Mouse (Mus musculus): ENCODE measurements at regions not wholly inside any gene's neighbourhood (a gene's known extent, or its start where the extent isn't known, plus 50 kb on each side); places are given as distances from the start of the nearest gene placed in this dataset.

DNA sequence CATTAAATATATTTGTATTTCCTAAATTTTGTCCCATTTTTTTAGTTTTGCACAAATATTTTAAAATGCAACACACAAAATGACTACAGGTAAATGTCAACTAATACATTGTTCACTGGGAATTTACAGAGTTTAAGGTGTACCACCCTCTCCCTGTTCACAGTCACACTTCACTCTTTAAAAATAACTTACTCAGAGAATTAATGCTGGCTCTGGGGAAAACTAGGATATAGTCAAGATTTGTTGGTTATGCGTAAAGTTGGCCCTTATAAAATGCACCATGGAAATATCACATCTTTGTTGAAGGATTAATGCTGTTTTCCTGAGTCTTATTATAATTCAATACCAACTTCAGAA is 378.1 kb upstream of the Nrsn1 start:
- TF ChIP-seq POLR2AphosphoS2 (IDR thresholded peaks at IDR 0.05; ENCODE audit: insufficient read length, low read depth) (no peak), REST (IDR thresholded peaks at IDR 0.05; ENCODE audit: insufficient read depth, insufficient read length) (no peak), TCF3 (IDR thresholded peaks at IDR 0.05; ENCODE audit: insufficient read length, low read depth) (no peak), MAX (IDR thresholded peaks at IDR 0.05; ENCODE audit: low read depth) (no peak), E2F4 (IDR thresholded peaks at IDR 0.05; ENCODE audit: insufficient read depth) (no peak), SRF (IDR thresholded peaks at IDR 0.05; ENCODE audit: control insufficient read depth, insufficient read length, low read depth) (no peak), MYOD1 (IDR thresholded peaks at IDR 0.05; ENCODE audit: control insufficient read depth in 1 of 3, insufficient read length in 2 of 3, low read depth in 2 of 3) (no peak), MYOG (IDR thresholded peaks at IDR 0.05; ENCODE audit: control insufficient read depth in 1 of 3, insufficient read depth in 1 of 3, insufficient read length in 2 of 3, low read depth in 2 of 3) (no peak), TCF12 (IDR thresholded peaks at IDR 0.05; ENCODE audit: insufficient read depth, poor library complexity, severe bottlenecking) (no peak), CEBPB (IDR thresholded peaks at IDR 0.05; ENCODE audit: insufficient read depth, poor library complexity, severe bottlenecking) (no peak), USF1 (IDR thresholded peaks at IDR 0.05; ENCODE audit: low read depth) (no peak), POLR2A (IDR thresholded peaks at IDR 0.05; ENCODE audit: insufficient read length, low read depth) (no peak)
- no peaks in the 10 kb centered on the region for H3K36me3 ChIP-seq (ENCODE audit: control insufficient read depth, insufficient read depth)
- H3K79me2 ChIP-seq (ENCODE audit: control insufficient read depth, insufficient read depth) = no peaks in the 10 kb centered on the region
- H3K4me3 ChIP-seq = no peak overlapping the region
- H3ac ChIP-seq (ENCODE audit: control insufficient read depth, insufficient read length) = no peak overlapping the region
- H3K4me2 ChIP-seq (ENCODE audit: low read depth) = no peak overlapping the region
- H3K27me3 ChIP-seq (ENCODE audit: control insufficient read depth, insufficient read depth, insufficient read length) = no peaks in the 10 kb centered on the region

DNA sequence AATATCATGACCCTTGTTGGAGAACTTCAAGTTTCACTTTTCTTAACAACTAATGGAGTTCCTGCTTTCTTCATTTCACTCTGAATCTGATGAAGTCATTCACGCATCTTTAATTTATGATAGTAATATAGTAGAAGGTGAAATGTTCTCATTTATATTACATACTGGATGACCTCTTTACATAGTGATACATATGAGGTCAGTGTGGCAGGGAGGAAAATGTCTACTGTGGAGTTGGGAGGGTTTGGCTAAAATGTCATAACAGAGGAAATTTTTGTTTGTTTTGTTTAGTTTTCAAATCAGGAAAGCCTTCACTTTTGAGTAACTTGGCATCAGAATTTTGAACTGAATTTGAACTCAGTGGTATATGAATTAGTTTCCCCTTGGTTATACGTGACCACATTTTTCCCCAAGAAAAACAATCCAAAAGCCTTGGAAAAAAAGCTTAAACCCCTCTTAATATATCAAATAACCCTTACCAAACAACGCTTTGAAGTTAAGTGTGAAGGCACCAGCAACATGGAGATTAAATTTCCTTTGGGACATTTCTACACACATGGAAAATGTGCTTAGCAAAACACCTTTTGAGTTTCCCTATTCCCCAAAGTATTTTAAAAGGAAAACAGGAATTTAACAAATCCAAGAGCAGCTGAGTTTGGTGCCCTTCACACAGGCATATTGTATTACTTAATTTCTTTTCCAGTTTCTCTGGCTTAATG is 377.6 kb upstream of the Nrsn1 start:
- Histone ChIP-seq H3K4me3 (no peak overlapping the region), H3K36me3 (ENCODE audit: control insufficient read depth, insufficient read depth) (no peaks in the 10 kb centered on the region), H3ac (ENCODE audit: control insufficient read depth, insufficient read length) (no peak overlapping the region), H3K27me3 (ENCODE audit: control insufficient read depth, insufficient read depth, insufficient read length) (no peaks in the 10 kb centered on the region), H3K79me2 (ENCODE audit: control insufficient read depth, insufficient read depth) (no peaks in the 10 kb centered on the region), H3K4me2 (ENCODE audit: low read depth) (no peak overlapping the region)
- TF ChIP-seq TCF12 (IDR thresholded peaks at IDR 0.05; ENCODE audit: insufficient read depth, poor library complexity, severe bottlenecking) (no peak), USF1 (IDR thresholded peaks at IDR 0.05; ENCODE audit: low read depth) (no peak), MYOD1 (IDR thresholded peaks at IDR 0.05; ENCODE audit: control insufficient read depth in 1 of 3, insufficient read length in 2 of 3, low read depth in 2 of 3) (no peak), MAX (IDR thresholded peaks at IDR 0.05; ENCODE audit: low read depth) (no peak)

DNA sequence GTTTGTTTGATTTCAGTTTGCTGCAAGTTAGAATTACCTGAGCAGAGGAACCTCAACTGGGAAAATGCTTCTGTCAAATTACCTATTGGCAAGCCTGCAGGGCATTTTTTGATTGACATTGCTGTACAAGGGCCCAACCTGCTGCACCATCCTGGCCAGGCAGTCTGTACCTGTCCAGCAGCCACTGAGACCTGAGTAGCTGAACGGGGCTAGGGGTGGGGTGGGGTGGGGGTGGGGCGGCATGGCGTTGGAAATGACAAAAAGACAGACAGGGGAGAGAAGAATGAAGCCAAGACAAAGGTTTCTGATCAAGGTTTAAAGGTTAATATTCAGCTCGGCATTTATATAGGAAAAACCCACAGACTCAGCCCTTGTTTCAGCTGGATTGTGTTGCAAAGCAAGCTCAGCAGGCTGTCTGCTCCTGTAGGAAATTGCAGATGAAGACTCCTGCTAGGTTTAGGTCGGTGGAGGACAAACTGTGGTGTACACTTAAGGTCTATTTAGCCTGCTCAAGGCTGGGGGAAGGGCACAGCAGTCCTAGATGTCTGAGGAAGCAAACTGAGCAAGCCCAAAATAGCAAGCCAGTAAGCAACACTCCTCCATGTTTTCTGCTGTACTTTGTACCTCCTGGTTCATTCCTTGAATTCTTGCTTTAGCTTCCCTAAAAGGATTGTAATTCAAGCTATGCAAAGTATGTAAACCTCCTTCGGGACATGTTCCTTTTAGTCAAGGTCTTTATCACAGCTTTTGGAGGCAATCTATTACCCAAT is 369.4 kb upstream of the Nrsn1 start:
- Histone ChIP-seq H3K4me2 (ENCODE audit: low read depth) (no peak overlapping the region), H3K27me3 (ENCODE audit: control insufficient read depth, insufficient read depth, insufficient read length) (no peaks in the 10 kb centered on the region), H3K79me2 (ENCODE audit: control insufficient read depth, insufficient read depth) (no peaks in the 10 kb centered on the region), H3K4me3 (no peak overlapping the region), H3K36me3 (ENCODE audit: control insufficient read depth, insufficient read depth) (no peaks in the 10 kb centered on the region), H3ac (ENCODE audit: control insufficient read depth, insufficient read length) (no peak overlapping the region)
- no peak for TF ChIP-seq TCF12 (IDR thresholded peaks at IDR 0.05; ENCODE audit: insufficient read depth, poor library complexity, severe bottlenecking)
- TF ChIP-seq USF1 (IDR thresholded peaks at IDR 0.05; ENCODE audit: low read depth) = no peak
- TF ChIP-seq MYOG (IDR thresholded peaks at IDR 0.05; ENCODE audit: control insufficient read depth in 1 of 3, insufficient read depth in 1 of 3, insufficient read length in 2 of 3, low read depth in 2 of 3) = no peak
- TF ChIP-seq POLR2AphosphoS2 (IDR thresholded peaks at IDR 0.05; ENCODE audit: insufficient read length, low read depth) = no peak
- TF ChIP-seq E2F4 (IDR thresholded peaks at IDR 0.05; ENCODE audit: insufficient read depth) = no peak
- no peak for TF ChIP-seq CEBPB (IDR thresholded peaks at IDR 0.05; ENCODE audit: insufficient read depth, poor library complexity, severe bottlenecking)
- TF ChIP-seq MYOD1 (IDR thresholded peaks at IDR 0.05; ENCODE audit: control insufficient read depth in 1 of 3, insufficient read length in 2 of 3, low read depth in 2 of 3) = no peak
- no peak for TF ChIP-seq TCF3 (IDR thresholded peaks at IDR 0.05; ENCODE audit: insufficient read length, low read depth)
- TF ChIP-seq SRF (IDR thresholded peaks at IDR 0.05; ENCODE audit: control insufficient read depth, insufficient read length, low read depth) = no peak
- TF ChIP-seq MAX (IDR thresholded peaks at IDR 0.05; ENCODE audit: low read depth) = no peak
- no peak for TF ChIP-seq POLR2A (IDR thresholded peaks at IDR 0.05; ENCODE audit: insufficient read length, low read depth)
- no peak for TF ChIP-seq REST (IDR thresholded peaks at IDR 0.05; ENCODE audit: insufficient read depth, insufficient read length)

DNA sequence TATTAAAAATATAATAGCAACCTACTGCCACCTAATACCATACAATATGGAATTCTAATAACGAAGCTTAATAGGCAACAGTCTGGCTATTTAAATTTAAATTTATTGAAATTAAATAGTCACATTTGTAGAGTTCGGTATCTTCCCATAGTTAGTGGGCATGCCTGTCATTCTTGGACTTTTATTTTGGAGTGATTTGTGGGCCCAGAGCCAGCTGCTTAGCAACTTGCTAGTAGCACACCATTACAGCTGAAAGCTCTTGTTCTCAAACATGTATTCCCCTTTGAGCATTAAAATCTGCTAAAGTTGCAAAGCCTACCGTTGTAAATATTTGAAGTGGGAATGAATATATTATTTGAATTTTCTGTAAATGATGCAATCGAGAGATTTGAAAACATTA is 359.2 kb upstream of the Nrsn1 start:
- Histone ChIP-seq H3K4me3 (no peak overlapping the region), H3K27me3 (ENCODE audit: control insufficient read depth, insufficient read depth, insufficient read length) (no peaks in the 10 kb centered on the region), H3K4me2 (ENCODE audit: low read depth) (no peak overlapping the region), H3ac (ENCODE audit: control insufficient read depth, insufficient read length) (no peak overlapping the region), H3K79me2 (ENCODE audit: control insufficient read depth, insufficient read depth) (no peaks in the 10 kb centered on the region), H3K36me3 (ENCODE audit: control insufficient read depth, insufficient read depth) (no peaks in the 10 kb centered on the region)
- TF ChIP-seq MYOD1 (IDR thresholded peaks at IDR 0.05; ENCODE audit: control insufficient read depth in 1 of 3, insufficient read length in 2 of 3, low read depth in 2 of 3) (no peak), TCF3 (IDR thresholded peaks at IDR 0.05; ENCODE audit: insufficient read length, low read depth) (no peak), E2F4 (IDR thresholded peaks at IDR 0.05; ENCODE audit: insufficient read depth) (no peak), TCF12 (IDR thresholded peaks at IDR 0.05; ENCODE audit: insufficient read depth, poor library complexity, severe bottlenecking) (no peak), USF1 (IDR thresholded peaks at IDR 0.05; ENCODE audit: low read depth) (no peak), SRF (IDR thresholded peaks at IDR 0.05; ENCODE audit: control insufficient read depth, insufficient read length, low read depth) (no peak), CEBPB (IDR thresholded peaks at IDR 0.05; ENCODE audit: insufficient read depth, poor library complexity, severe bottlenecking) (no peak)

Measured in myocyte (in vitro differentiated cells).